ENCODE assay signal across 8 mouse cellular contexts in genomic region chr5:137784546-137784945, GRCm38 (mm10). TPM values are rescaled to one million over a fixed set of nuclear protein-coding genes. Genes with fewer than 3 reads are reported as not detected.
A peak's percentile ranks its signal among the peaks of the same experiment; 100 is the strongest.
DNase-seq lines count a peak whose midpoint lies in the region; ATAC-seq and TF ChIP-seq lines count a peak whose summit lies in the region.

No protein-coding gene starts in this region.

- DNase-seq in cerebellum, adult 11-12 months, result peak; percentile 57
- DNase-seq in cerebellum, postnatal 36 days, result no peak
- no peak for DNase-seq in neural tube, embryonic 11.5 days (ENCODE audit: low spot score)
- no peak for DNase-seq in neural tube, embryonic 10.5 days (ENCODE audit: extremely low spot score, low spot score)
- no peak for DNase-seq in kidney, postnatal 0 days (ENCODE audit: low spot score)
- no peak for DNase-seq in layer of hippocampus, postnatal 36 days
- no peak for DNase-seq in gastrocnemius, postnatal 10 days

- no peak for TF ChIP-seq CTCF in kidney, postnatal 0 days (IDR thresholded peaks at IDR 0.05; ENCODE audit: low read depth)

- H3K9ac ChIP-seq in neural tube, embryonic 11.5 days (ENCODE audit: low read length), result peak overlapping the region; percentile 41; the same call in 1 of the 2 replicates
- peak overlapping the region; percentile 96 for H3K9ac ChIP-seq in kidney, postnatal 0 days (ENCODE audit: low read depth, low read length)
- peak overlapping the region; percentile 79 for H3K9ac ChIP-seq in neural tube, embryonic 15.5 days (replicated peaks)

- peaks cover 11% of the 10 kb centered on the region for H3K36me3 ChIP-seq in neural tube, embryonic 11.5 days (ENCODE audit: control insufficient read depth, insufficient read depth, low read length)
- peaks cover 25% of the 10 kb centered on the region for H3K36me3 ChIP-seq in kidney, postnatal 0 days (ENCODE audit: insufficient read depth, low read length)
- peaks cover 38% of the 10 kb centered on the region for H3K36me3 ChIP-seq in neural tube, embryonic 15.5 days

- WGBS in neural tube, embryonic 11.5 days, result 89% methylated on average over 14 of the region's 14 CpGs
- 64% methylated on average over 14 of the region's 14 CpGs for WGBS in kidney, postnatal 0 days
- 80% methylated on average over 14 of the region's 14 CpGs for WGBS in neural tube, embryonic 15.5 days

- H3K27ac ChIP-seq in neural tube, embryonic 11.5 days (ENCODE audit: low read depth, low read length), result peak overlapping the region; percentile 97; the same call in 1 of the 2 replicates
- H3K27ac ChIP-seq in kidney, postnatal 0 days, result no peak overlapping the region
- no peak overlapping the region for H3K27ac ChIP-seq in neural tube, embryonic 15.5 days (replicated peaks)

- ATAC-seq in neural tube, embryonic 11.5 days (ENCODE audit: insufficient read depth, low FRiP score, low TSS enrichment), result no peak
- no peak for ATAC-seq in kidney, postnatal 0 days (replicated peaks; ENCODE audit: low FRiP score, low read depth)
- no peak for ATAC-seq in neural tube, embryonic 15.5 days (ENCODE audit: low FRiP score)

- H3K4me1 ChIP-seq in neural tube, embryonic 11.5 days (ENCODE audit: control insufficient read depth, insufficient read depth, low read length), result peaks cover 31% of the 10 kb centered on the region
- peaks cover 32% of the 10 kb centered on the region for H3K4me1 ChIP-seq in kidney, postnatal 0 days (replicated peaks; ENCODE audit: insufficient read depth, low read length)
- H3K4me1 ChIP-seq in neural tube, embryonic 15.5 days, result peaks cover 62% of the 10 kb centered on the region

- no peaks in the 10 kb centered on the region for H3K9me3 ChIP-seq in neural tube, embryonic 11.5 days (ENCODE audit: control insufficient read depth, low read length)
- no peaks in the 10 kb centered on the region for H3K9me3 ChIP-seq in kidney, postnatal 0 days (replicated peaks; ENCODE audit: low read length)
- H3K9me3 ChIP-seq in neural tube, embryonic 15.5 days (replicated peaks), result no peaks in the 10 kb centered on the region

- peak overlapping the region; percentile 90 for H3K4me3 ChIP-seq in neural tube, embryonic 11.5 days (ENCODE audit: low read depth, low read length)
- peak overlapping the region; percentile 86 for H3K4me3 ChIP-seq in kidney, postnatal 0 days (replicated peaks; ENCODE audit: low read depth, low read length)
- peak overlapping the region; percentile 69 for H3K4me3 ChIP-seq in neural tube, embryonic 15.5 days (replicated peaks)

- H3K4me2 ChIP-seq in neural tube, embryonic 11.5 days (ENCODE audit: low read depth), result peak overlapping the region; percentile 89
- H3K4me2 ChIP-seq in kidney, postnatal 0 days (ENCODE audit: low read length), result peak overlapping the region; percentile 92
- peak overlapping the region; percentile 92 for H3K4me2 ChIP-seq in neural tube, embryonic 15.5 days

- H3K27me3 ChIP-seq in neural tube, embryonic 11.5 days (ENCODE audit: control insufficient read depth, insufficient read depth, low read length), result no peaks in the 10 kb centered on the region; the same call in 1 of the 2 replicates
- H3K27me3 ChIP-seq in kidney, postnatal 0 days (ENCODE audit: insufficient read depth, low read length), result no peaks in the 10 kb centered on the region
- H3K27me3 ChIP-seq in neural tube, embryonic 15.5 days (replicated peaks), result no peaks in the 10 kb centered on the region

RNA-seq across cellular contexts. Expression of gene Mepce, which starts 2.9 kb away (rescaled TPM):
- 10.0 and 10.7 TPM in 2 replicates for polyA plus RNA-seq in neural tube, embryonic 11.5 days (2014; fragmentation: Nextera tagmentation; extraction: Ambion mirVana)
- polyA plus RNA-seq in kidney, postnatal 0 days (2015; fragmentation: Nextera tagmentation; extraction: Ambion mirVana), result 11.6 and 12.3 TPM in 2 replicates
- 10.0 and 12.7 TPM in 2 replicates for polyA plus RNA-seq in neural tube, embryonic 15.5 days (2015; fragmentation: Nextera tagmentation; extraction: Ambion mirVana)
- total RNA-seq in layer of hippocampus, postnatal 36 days (2021), result 10 to 100 TPM; 40.8 to 44.5 TPM
- total RNA-seq in gastrocnemius, postnatal 10 days (2021), result 10 to 100 TPM; 22.4 to 22.8 TPM

RNA-seq across cellular contexts. Expression of gene Zcwpw1, which starts 3.1 kb away (rescaled TPM):
- polyA plus RNA-seq in neural tube, embryonic 11.5 days (2014; fragmentation: Nextera tagmentation; extraction: Ambion mirVana), result 11.4 and 11.5 TPM in 2 replicates
- 14.5 and 15.7 TPM in 2 replicates for polyA plus RNA-seq in kidney, postnatal 0 days (2015; fragmentation: Nextera tagmentation; extraction: Ambion mirVana)
- polyA plus RNA-seq in neural tube, embryonic 15.5 days (2015; fragmentation: Nextera tagmentation; extraction: Ambion mirVana), result 14.9 and 17.0 TPM in 2 replicates
- total RNA-seq in layer of hippocampus, postnatal 36 days (2021), result 1 to 10 TPM; 5.2 to 7.1 TPM
- 1 to 10 TPM; 2.0 to 3.1 TPM for total RNA-seq in gastrocnemius, postnatal 10 days (2021)

RNA-seq across cellular contexts. Expression of gene Ppp1r35, which starts 5.9 kb away (rescaled TPM):
- polyA plus RNA-seq in neural tube, embryonic 11.5 days (2014; fragmentation: Nextera tagmentation; extraction: Ambion mirVana), result 71.1 and 71.2 TPM in 2 replicates
- polyA plus RNA-seq in kidney, postnatal 0 days (2015; fragmentation: Nextera tagmentation; extraction: Ambion mirVana), result 28.8 and 32.4 TPM in 2 replicates
- polyA plus RNA-seq in neural tube, embryonic 15.5 days (2015; fragmentation: Nextera tagmentation; extraction: Ambion mirVana), result 38.2 and 42.3 TPM in 2 replicates
- total RNA-seq in layer of hippocampus, postnatal 36 days (2021), result 10 to 100 TPM; 24.1 to 24.6 TPM
- total RNA-seq in gastrocnemius, postnatal 10 days (2021), result 10 to 100 TPM in 1 of 2 experiments, 1 to 10 TPM in 1; 9.8 to 13.5 TPM

RNA-seq across cellular contexts. Expression of gene Tsc22d4, which starts 39.0 kb away (rescaled TPM):
- polyA plus RNA-seq in neural tube, embryonic 11.5 days (2014; fragmentation: Nextera tagmentation; extraction: Ambion mirVana), result 73.9 and 75.6 TPM in 2 replicates
- 107 and 110 TPM in 2 replicates for polyA plus RNA-seq in kidney, postnatal 0 days (2015; fragmentation: Nextera tagmentation; extraction: Ambion mirVana)
- polyA plus RNA-seq in neural tube, embryonic 15.5 days (2015; fragmentation: Nextera tagmentation; extraction: Ambion mirVana), result 110 and 134 TPM in 2 replicates
- total RNA-seq in layer of hippocampus, postnatal 36 days (2021), result 100 to 1,000 TPM; 170 to 176 TPM
- total RNA-seq in gastrocnemius, postnatal 10 days (2021), result 100 to 1,000 TPM; 189 to 203 TPM

RNA-seq across cellular contexts. Expression of gene Nyap1, which starts 43.1 kb away (rescaled TPM):
- 3.8 and 4.4 TPM in 2 replicates for polyA plus RNA-seq in neural tube, embryonic 11.5 days (2014; fragmentation: Nextera tagmentation; extraction: Ambion mirVana)
- polyA plus RNA-seq in kidney, postnatal 0 days (2015; fragmentation: Nextera tagmentation; extraction: Ambion mirVana), result 1.2 and 1.6 TPM in 2 replicates
- polyA plus RNA-seq in neural tube, embryonic 15.5 days (2015; fragmentation: Nextera tagmentation; extraction: Ambion mirVana), result 32.7 and 41.3 TPM in 2 replicates
- 10 to 100 TPM; 65.4 to 66.3 TPM for total RNA-seq in layer of hippocampus, postnatal 36 days (2021)
- under 1 TPM; 0.45 to 0.75 TPM for total RNA-seq in gastrocnemius, postnatal 10 days (2021)

Comparison
In these comparisons a context has a peak if more than half of its experiments do, and no peak if none do; other contexts are left out.
1. H3K9ac ChIP-seq: peak in every context shown above with its lines; median percentile 96 in kidney, postnatal 0 days; 79 in neural tube, embryonic 15.5 days; 41 in neural tube, embryonic 11.5 days.